Mouse (Mus musculus) layer of hippocampus, postnatal 10 days (tissue): ENCODE data around the gene Phtf2. TPM values are rescaled to one million over a fixed set of nuclear protein-coding genes. Genes with fewer than 3 reads are reported as not detected.

Experiments
- total RNA-seq, 2 experiments: library from RNA; stranded (reverse); gene quantifications; 2 replicates each; pipeline ENCODE4 v1.2.3; 2021

Gene Phtf2
- total RNA-seq, 2 experiments from 2014 or later, result 21.6 to 22.7 TPM

Other genes starting within 250 kb of the Phtf2 start
- gene Tmem60, start 67 bp upstream of the Phtf2 start, total RNA-seq, result 10 to 100 TPM; 21.1 to 23.5 TPM
- gene Rsbn1l, start 74.3 kb upstream of the Phtf2 start, total RNA-seq, result 10 to 100 TPM; 15.4 to 15.6 TPM
- 10 to 100 TPM; 46.1 to 49.7 TPM for gene Ptpn12, start 173.8 kb upstream of the Phtf2 start, total RNA-seq